Mouse (Mus musculus) layer of hippocampus, adult 2 months (tissue): ENCODE measurements at regions not wholly inside any gene's neighbourhood (a gene's known extent, or its start where the extent isn't known, plus 50 kb on each side); places are given as distances from the start of the nearest gene placed in this dataset.

Source experiments
- DNase-seq, 2 experiments: peaks; one replicate each; pipeline ENCODE4 v3.0.0; 2022; ENCODE audit warnings: low spot score in 2 of 2
- H3K27ac ChIP-seq: fragments of 200-600 bp; 2 replicates; pipeline ENCODE4 v1.8.1; 2022
- H3K4me3 ChIP-seq: fragments of 200-600 bp; 2 replicates; pipeline ENCODE4 v1.8.1; 2022; ENCODE audit warnings: mild to moderate bottlenecking
- CTCF ChIP-seq: fragments of 200-600 bp; conservative IDR thresholded peaks from 2 replicates; pipeline ENCODE4 v1.8.1; 2022; ENCODE audit warnings: antibody characterized with exemption, mild to moderate bottlenecking, moderate library complexity

- no peak for DNase-seq
- H3K27ac ChIP-seq = no peak overlapping the region
- H3K4me3 ChIP-seq = no peak overlapping the region
- TF ChIP-seq CTCF = no peak
Measured at GRCm38 (mm10) chr15:37166744-37167143, 159.2 kb upstream of the Zfp706 start.

- DNase-seq = no peak
- TF ChIP-seq CTCF = no peak
- Histone ChIP-seq H3K4me3 (no peak overlapping the region), H3K27ac (no peak overlapping the region)
Measured at GRCm38 (mm10) chr15:37165887-37166507, 158.4 kb upstream of the Zfp706 start.

- H3K27ac ChIP-seq = no peak overlapping the region
- no peak for DNase-seq
- no peak overlapping the region for H3K4me3 ChIP-seq
- TF ChIP-seq CTCF = no peak
Measured at GRCm38 (mm10) chr15:37165216-37165615, 157.6 kb upstream of the Zfp706 start.

- H3K4me3 ChIP-seq = no peak overlapping the region
- TF ChIP-seq CTCF = no peak
- H3K27ac ChIP-seq = no peak overlapping the region
- DNase-seq = no peak
Measured at GRCm38 (mm10) chr15:37164191-37165135, 156.9 kb upstream of the Zfp706 start.

GRCm38 (mm10) chr15:37159956-37160355, 152.4 kb upstream of the Zfp706 start:
- no peak overlapping the region for H3K4me3 ChIP-seq
- no peak for TF ChIP-seq CTCF
- no peak for DNase-seq
- H3K27ac ChIP-seq = no peak overlapping the region

- no peak for DNase-seq
- Histone ChIP-seq H3K27ac (no peak overlapping the region), H3K4me3 (no peak overlapping the region)
- TF ChIP-seq CTCF = no peak
Measured at GRCm38 (mm10) chr15:37159349-37159748, 151.8 kb upstream of the Zfp706 start.

GRCm38 (mm10) chr15:37157386-37157785, 149.8 kb upstream of the Zfp706 start:
- no peak overlapping the region for H3K27ac ChIP-seq
- DNase-seq = no peak
- no peak for TF ChIP-seq CTCF

GRCm38 (mm10) chr15:37154934-37155333, 147.4 kb upstream of the Zfp706 start:
- no peak overlapping the region for H3K4me3 ChIP-seq
- no peak for DNase-seq
- H3K27ac ChIP-seq = no peak overlapping the region
- TF ChIP-seq CTCF = no peak

More at GRCm38 (mm10) chr15:37157386-37157785, 149.8 kb upstream of the Zfp706 start:
- H3K4me3 ChIP-seq = no peak overlapping the region

GRCm38 (mm10) chr15:37153177-37153576, 145.6 kb upstream of the Zfp706 start:
- Histone ChIP-seq H3K4me3 (no peak overlapping the region), H3K27ac (no peak overlapping the region)
- no peak for TF ChIP-seq CTCF
- DNase-seq = no peak

- TF ChIP-seq CTCF = 0 out of 2 replicates have a peak, but pooled peaks have one; percentile 4
- H3K27ac ChIP-seq = peak overlapping the region; percentile 96
- peak overlapping the region; percentile 66 for H3K4me3 ChIP-seq
- DNase-seq = peak in 1 of 2 experiments; percentile 40
Measured at GRCm38 (mm10) chr15:37135590-37136164, 128.1 kb upstream of the Zfp706 start.

GRCm38 (mm10) chr15:37134913-37135589, 127.5 kb upstream of the Zfp706 start:
- H3K27ac ChIP-seq = peak overlapping the region; percentile 96
- DNase-seq = peak in 1 of 2 experiments; percentile 37
- TF ChIP-seq CTCF = no peak
- H3K4me3 ChIP-seq = peak overlapping the region; percentile 66

- Histone ChIP-seq H3K4me3 (no peak overlapping the region; the same call in 1 of the 2 replicates), H3K27ac (peak overlapping the region; percentile 96; the same call in 1 of the 2 replicates)
- no peak for DNase-seq
- TF ChIP-seq CTCF = no peak
Measured at GRCm38 (mm10) chr15:37134386-37134785, 126.8 kb upstream of the Zfp706 start.
